Mouse (Mus musculus): ENCODE measurements at regions not wholly inside any gene's neighbourhood (a gene's known extent, or its start where the extent isn't known, plus 50 kb on each side); places are given as distances from the start of the nearest gene placed in this dataset.

DNA sequence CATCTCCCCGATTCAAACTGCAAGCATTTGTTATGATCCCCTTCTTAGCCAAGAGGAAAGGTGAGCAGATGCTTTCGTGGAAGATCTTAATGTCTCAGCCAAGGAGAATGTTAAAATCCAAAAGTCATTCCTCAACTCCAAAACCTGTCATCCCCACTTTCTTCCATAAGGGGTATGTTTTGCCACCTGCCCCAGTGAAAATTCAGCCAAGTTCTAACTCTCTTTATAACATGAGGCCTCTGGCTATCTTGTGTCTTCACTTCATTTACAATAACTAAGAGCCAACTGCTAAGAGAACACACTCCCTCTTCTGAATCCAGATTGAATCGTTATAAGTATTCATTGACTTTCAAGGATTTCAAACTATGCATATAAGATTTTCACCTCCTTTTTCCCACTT is 246.7 kb upstream of the Adam34 start:
- no peaks in the 10 kb centered on the region for H3K36me3 ChIP-seq
- H3K27me3 ChIP-seq = no peaks in the 10 kb centered on the region
- no peak overlapping the region for H3K9ac ChIP-seq (replicated peaks)
- H3K27ac ChIP-seq (replicated peaks) = no peak overlapping the region
- WGBS = 73% methylated on average over 3 of the region's 3 CpGs
- ATAC-seq (replicated peaks) = no peak
- H3K9me3 ChIP-seq = no peaks in the 10 kb centered on the region
- no peak overlapping the region for H3K4me2 ChIP-seq (replicated peaks)
- no peak overlapping the region for H3K4me3 ChIP-seq
- no peaks in the 10 kb centered on the region for H3K4me1 ChIP-seq

DNA sequence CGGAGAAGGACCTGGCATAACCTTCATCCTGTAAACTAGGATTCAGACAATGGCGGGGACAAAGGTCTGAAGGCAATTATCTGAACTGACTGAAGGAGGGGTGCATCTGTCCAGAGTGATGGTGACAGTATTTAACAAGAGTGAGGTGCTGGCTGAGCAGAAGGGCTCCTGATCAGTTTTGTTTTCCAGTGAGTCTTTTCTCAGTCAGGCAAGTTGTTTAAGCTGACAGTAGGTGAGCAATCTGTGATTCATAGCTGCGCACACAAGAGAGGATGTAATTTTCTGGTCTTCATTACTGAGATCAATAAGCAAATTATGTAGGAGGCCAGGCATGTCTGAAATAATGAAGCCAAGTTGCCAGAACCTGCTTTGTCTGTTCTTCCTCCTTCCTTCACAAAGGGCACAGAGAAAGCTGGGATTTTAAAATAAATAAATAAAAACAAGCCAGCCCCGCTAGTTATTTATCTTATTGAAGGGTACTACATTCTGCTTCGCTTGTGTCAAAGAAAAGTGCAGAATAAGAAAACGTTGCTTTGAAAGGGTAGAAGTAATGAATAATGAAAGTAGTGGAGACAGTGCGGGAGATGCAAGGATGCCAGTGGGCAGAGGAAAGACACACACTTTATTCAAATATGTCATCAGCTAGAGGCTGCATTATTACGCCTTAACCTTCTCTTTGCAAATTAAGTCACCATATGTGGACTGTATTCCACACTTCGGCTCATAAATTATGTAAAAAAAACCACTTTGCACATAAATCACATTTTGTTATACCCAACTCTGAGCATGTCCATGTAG is 239.6 kb upstream of the Adam34 start:
- H3K9ac ChIP-seq (replicated peaks) = no peak overlapping the region
- H3K4me2 ChIP-seq (replicated peaks) = peak overlapping the region; percentile 22
- no peaks in the 10 kb centered on the region for H3K9me3 ChIP-seq
- peak; percentile 53; the same call in 1 of the 2 replicates for ATAC-seq (replicated peaks)
- H3K27me3 ChIP-seq = no peaks in the 10 kb centered on the region
- 0 out of 2 replicates have a peak overlapping the region, but pooled peaks have one; percentile 25 for H3K27ac ChIP-seq (replicated peaks)
- H3K4me1 ChIP-seq = peaks cover 12% of the 10 kb centered on the region
- 28% methylated on average over 9 of the region's 9 CpGs for WGBS
- no peak overlapping the region for H3K4me3 ChIP-seq
- no peaks in the 10 kb centered on the region for H3K36me3 ChIP-seq

DNA sequence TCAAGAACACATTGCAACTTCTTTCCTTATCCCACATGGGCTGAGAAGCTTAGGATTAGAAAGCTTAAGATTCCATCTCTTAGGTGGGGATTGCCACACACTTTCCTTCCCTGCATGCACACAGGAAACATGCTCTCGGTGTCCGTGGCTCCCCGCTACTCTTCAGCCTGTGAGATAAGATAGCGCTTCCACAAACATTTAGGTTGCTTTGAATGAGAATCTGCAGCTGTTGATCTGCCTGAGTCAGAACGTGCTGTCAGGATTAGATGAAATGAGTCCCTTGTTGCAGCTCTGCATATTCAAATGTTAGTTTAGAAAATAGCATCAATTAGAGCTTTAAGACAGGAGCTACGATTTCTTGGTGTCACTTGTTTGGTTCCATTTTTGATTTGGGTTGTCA is 239.0 kb upstream of the Adam34 start:
- Histone ChIP-seq H3K9me3 (no peaks in the 10 kb centered on the region), H3K4me3 (no peak overlapping the region), H3K27me3 (no peaks in the 10 kb centered on the region), H3K4me2 (replicated peaks) (peak overlapping the region; percentile 22), H3K36me3 (no peaks in the 10 kb centered on the region), H3K27ac (replicated peaks) (0 out of 2 replicates have a peak overlapping the region, but pooled peaks have one; percentile 25), H3K4me1 (peaks cover 12% of the 10 kb centered on the region), H3K9ac (replicated peaks) (no peak overlapping the region)
- ATAC-seq (replicated peaks) = no peak
- WGBS = 36% methylated on average over 6 of the region's 6 CpGs

DNA sequence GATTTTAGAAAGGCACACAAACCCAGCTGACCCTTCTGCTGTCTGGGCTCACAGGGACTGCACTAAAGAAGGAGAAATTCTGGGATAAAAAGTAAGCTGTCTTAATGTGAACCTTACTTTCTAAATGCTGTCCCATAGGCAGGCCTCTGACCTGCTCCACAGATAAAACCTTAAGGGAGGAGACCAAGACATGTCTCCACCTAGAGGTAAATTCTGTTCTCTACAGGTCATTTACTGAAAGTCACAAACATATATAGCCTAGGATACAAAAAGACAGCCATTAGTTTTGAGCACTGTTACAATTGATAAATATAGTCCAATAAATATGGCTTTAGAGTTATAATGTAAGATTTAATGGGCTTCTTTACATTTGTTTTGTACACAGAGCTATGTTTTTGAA is 221.9 kb upstream of the Adam34 start:
- no peaks in the 10 kb centered on the region for H3K9me3 ChIP-seq
- no peaks in the 10 kb centered on the region for H3K36me3 ChIP-seq
- no peak overlapping the region for H3K4me2 ChIP-seq (replicated peaks)
- no peak for ATAC-seq (replicated peaks)
- H3K4me1 ChIP-seq = no peaks in the 10 kb centered on the region
- H3K9ac ChIP-seq (replicated peaks) = no peak overlapping the region
- H3K4me3 ChIP-seq = no peak overlapping the region
- H3K27me3 ChIP-seq = no peaks in the 10 kb centered on the region
- no peak overlapping the region for H3K27ac ChIP-seq (replicated peaks)

DNA sequence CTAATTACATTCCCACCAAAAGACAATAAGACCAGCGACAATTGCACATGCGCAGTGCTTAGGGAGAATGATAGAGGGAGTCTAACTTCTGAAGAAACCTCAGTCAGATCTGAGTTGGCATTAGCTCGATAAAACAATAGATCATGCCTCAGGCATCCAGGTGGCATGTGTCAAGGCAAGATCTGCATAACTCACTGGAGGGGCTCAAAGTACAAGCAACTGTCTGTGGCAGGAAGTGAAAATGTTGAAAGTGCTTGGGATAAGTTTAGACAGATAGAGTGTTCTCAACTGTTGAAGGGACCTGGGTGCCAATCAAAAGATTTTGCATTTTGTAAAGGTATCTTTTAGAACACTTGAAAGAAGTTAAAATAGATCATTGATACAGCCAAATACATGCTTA is 213.1 kb upstream of the Adam34 start:
- H3K9ac ChIP-seq (replicated peaks) = no peak overlapping the region

DNA sequence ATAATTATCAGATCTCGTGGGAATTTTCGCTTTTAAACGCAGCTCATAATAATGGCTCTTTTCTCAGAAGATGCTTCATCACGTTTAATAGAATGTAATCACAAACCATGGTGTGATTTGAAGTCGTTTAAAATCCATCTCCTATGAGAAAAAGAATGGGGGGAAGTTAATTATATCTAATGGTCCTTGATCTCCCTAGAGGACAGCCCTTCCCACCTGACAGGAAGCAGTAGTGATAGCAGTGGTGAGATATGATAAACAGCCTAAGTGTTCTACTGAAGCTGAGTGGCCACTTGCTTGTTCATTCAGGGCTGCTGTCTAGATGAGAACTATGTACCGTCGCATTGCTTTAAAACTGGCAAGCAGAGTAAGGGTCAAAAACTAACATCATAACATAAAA is 211.4 kb upstream of the Adam34 start:
- no peak for ATAC-seq (replicated peaks)
- WGBS = 65% methylated on average over 7 of the region's 7 CpGs
- Histone ChIP-seq H3K9me3 (no peaks in the 10 kb centered on the region), H3K36me3 (no peaks in the 10 kb centered on the region), H3K9ac (replicated peaks) (no peak overlapping the region), H3K27me3 (no peaks in the 10 kb centered on the region), H3K4me2 (replicated peaks) (no peak overlapping the region), H3K4me1 (no peaks in the 10 kb centered on the region), H3K4me3 (no peak overlapping the region), H3K27ac (replicated peaks) (no peak overlapping the region)

More for the DNA sequence above, 213.1 kb upstream of the Adam34 start:
- Histone ChIP-seq H3K4me3 (no peak overlapping the region), H3K36me3 (no peaks in the 10 kb centered on the region), H3K9me3 (no peaks in the 10 kb centered on the region), H3K27ac (replicated peaks) (no peak overlapping the region), H3K4me2 (replicated peaks) (no peak overlapping the region), H3K4me1 (no peaks in the 10 kb centered on the region), H3K27me3 (no peaks in the 10 kb centered on the region)
- 69% methylated on average over 3 of the region's 3 CpGs for WGBS
- no peak for ATAC-seq (replicated peaks)

DNA sequence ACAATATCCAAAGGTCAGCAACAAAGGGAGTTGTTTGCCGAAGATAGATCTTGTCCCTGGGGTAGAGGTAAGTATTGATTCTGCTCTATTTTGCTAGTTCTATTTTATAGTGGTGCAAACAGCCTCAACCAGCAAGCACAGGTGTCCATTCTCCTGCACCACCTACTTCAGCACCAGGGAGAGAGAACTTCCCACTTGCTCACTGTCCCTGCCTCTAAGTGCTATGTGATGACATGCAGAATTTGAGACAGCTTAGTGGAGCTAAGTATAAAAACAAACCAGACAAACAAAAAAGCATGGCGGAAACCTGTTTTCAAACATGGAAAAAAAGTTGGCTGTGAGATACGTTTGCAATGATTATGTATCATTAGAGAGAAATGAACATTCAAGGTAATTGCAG is 196.3 kb upstream of the Adam34 start:
- no peak overlapping the region for H3K4me2 ChIP-seq (replicated peaks)
- no peaks in the 10 kb centered on the region for H3K4me1 ChIP-seq
- no peak overlapping the region for H3K9ac ChIP-seq (replicated peaks)
- no peaks in the 10 kb centered on the region for H3K36me3 ChIP-seq
- no peak overlapping the region for H3K4me3 ChIP-seq
- no peak for ATAC-seq (replicated peaks)
- no peaks in the 10 kb centered on the region for H3K9me3 ChIP-seq
- no peak overlapping the region for H3K27ac ChIP-seq (replicated peaks)
- 75% methylated on average over 3 of the region's 3 CpGs for WGBS
- no peaks in the 10 kb centered on the region for H3K27me3 ChIP-seq

DNA sequence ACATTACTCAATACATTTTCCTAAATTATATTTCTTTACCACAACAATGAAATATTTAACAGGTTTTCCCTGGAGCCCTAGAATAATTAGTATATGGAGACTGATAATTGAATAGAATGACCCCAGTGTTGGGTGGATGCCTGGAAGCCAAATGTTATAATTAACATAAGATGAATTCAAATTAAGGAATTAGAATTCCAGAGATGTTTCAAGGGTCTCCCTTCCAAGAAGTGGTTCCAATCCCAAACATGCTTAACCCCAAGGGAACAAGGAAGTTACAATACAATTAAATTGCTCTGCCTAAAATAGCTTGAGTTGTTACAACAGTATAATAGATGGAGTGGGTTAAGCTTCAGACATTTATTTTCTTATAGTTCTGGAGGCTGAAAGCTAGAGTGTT is 185.3 kb upstream of the Adam34 start:
- ATAC-seq (replicated peaks) = no peak
- Histone ChIP-seq H3K9me3 (no peaks in the 10 kb centered on the region), H3K9ac (replicated peaks) (no peak overlapping the region), H3K4me3 (no peak overlapping the region), H3K4me1 (no peaks in the 10 kb centered on the region), H3K36me3 (no peaks in the 10 kb centered on the region), H3K27ac (replicated peaks) (no peak overlapping the region), H3K4me2 (replicated peaks) (no peak overlapping the region), H3K27me3 (no peaks in the 10 kb centered on the region)

DNA sequence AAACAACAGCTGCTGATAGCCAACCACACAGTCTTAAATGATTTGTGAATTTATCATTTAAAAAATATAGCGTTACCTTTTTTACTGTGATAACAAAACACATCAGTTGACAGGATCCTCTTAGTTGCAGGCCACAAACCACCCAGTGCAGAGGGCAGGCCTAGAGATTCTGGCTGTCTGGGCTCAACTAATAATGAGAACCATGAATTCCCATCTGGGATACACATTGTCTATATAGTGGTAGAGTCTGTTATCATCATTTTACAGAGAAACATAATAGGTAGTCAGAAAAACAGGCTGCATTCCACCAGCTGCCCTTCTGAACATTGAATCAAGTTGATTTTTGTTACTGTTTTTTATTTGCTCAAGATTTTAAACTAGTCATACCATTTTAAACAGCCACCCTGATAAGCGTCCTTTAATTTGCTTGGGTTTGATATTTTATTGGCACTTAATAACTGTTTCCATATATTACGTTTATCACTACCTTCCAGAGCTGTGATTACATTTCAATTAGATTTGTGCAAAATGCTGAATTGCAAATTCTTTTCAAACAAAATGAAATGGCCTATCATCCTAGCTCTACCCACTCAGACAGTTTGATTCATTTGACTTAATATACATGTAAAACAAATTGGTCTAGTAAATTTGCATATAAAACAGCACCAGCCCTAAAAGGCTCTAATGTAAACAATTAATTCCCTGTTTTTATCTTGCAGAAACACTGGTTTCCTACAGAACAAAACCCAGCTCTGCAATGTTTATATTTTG is 144.2 kb upstream of the Adam34 start:
- no peaks in the 10 kb centered on the region for H3K36me3 ChIP-seq
- H3K4me2 ChIP-seq (replicated peaks) = no peak overlapping the region
- H3K4me3 ChIP-seq = no peak overlapping the region
- 71% methylated on average over 3 of the region's 3 CpGs for WGBS
- H3K9ac ChIP-seq (replicated peaks) = no peak overlapping the region
- no peak overlapping the region for H3K27ac ChIP-seq (replicated peaks)
- H3K4me1 ChIP-seq = no peaks in the 10 kb centered on the region
- H3K9me3 ChIP-seq = no peaks in the 10 kb centered on the region
- H3K27me3 ChIP-seq = no peaks in the 10 kb centered on the region
- ATAC-seq (replicated peaks) = no peak

Measured in forebrain, embryonic 15.5 days (tissue).